Mouse (Mus musculus) olfactory bulb, adult 2 months (tissue): ENCODE measurements around the gene Dock6.

ENCODE experiments used
- CTCF ChIP-seq: fragments of 200-500 bp; IDR thresholded peaks from 2 replicates; pipeline ENCODE4 v1.5.1; 2012; ENCODE audit warnings: low read depth, mild to moderate bottlenecking, low read length, moderate library complexity; ENCODE audit not compliant: insufficient read depth
- POLR2A ChIP-seq: fragments of 200-500 bp; IDR thresholded peaks from 2 replicates; pipeline ENCODE4 v1.6.1; 2012; ENCODE audit warnings: mild to moderate bottlenecking, low read depth, low read length, moderate library complexity; ENCODE audit not compliant: insufficient read depth

DNA sequence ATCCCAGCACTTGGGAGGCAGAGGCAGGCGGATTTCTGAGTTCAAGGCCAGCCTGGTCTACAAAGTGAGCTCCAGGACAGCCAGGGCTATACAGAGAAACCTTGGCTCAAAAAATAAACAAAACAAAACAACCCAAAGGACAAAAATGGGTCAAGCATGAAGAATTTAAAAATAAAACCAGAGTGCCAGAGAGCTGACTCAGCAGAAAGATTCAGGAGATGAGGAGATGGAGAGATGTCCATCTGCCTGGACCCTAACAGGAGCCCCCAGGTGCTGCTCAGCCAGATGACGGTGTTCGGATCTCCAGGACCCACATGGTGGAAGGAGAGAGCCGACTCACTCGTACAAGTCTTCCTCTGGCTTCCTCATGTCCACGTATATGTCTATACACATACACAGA, 33.9 kb downstream of the Dock6 start:
- TF ChIP-seq POLR2A (no peak), CTCF (no peak)
